Mouse (Mus musculus): ENCODE measurements at regions not wholly inside any gene's neighbourhood (a gene's known extent, or its start where the extent isn't known, plus 50 kb on each side); places are given as distances from the start of the nearest gene placed in this dataset.

DNA sequence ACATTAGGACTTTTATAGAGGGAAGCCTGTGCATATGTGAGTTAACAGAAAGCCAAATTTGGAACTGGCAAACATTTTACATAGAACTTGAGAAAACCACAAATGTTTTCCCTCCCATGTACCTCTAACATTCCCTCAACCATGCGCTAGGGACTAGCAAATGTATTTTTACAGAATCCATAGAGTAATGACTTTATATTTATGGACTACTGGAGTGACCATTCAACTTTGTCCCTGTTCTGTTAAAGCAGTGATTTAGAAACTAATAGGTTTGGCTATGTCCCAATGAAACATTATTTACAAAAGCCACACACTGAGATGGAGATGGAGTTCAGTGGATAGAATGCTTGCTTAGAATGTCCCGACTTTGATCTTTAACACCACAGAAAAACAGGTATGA lies 557.0 kb downstream of the Ebf1 start:
- TF ChIP-seq CTCF (IDR thresholded peaks at IDR 0.05; ENCODE audit: extremely low read depth, insufficient read depth, insufficient read length, insufficient replicate concordance), result no peak
- TF ChIP-seq POLR2A (IDR thresholded peaks at IDR 0.05; ENCODE audit: low read depth, low read length), result no peak

All from spleen, adult 2 months (tissue).